Mouse (Mus musculus) cerebellum, adult 2 months (tissue): Measurements from ENCODE around the gene Diaph3.

Source experiments
- CTCF ChIP-seq: fragments of 200-500 bp; IDR thresholded peaks from 2 replicates; pipeline ENCODE4 v1.5.1; 2011; ENCODE audit warnings: low read depth, mild to moderate bottlenecking, control low read depth, low read length, moderate library complexity, borderline replicate concordance; ENCODE audit not compliant: insufficient read depth
- POLR2A ChIP-seq: fragments of 200-500 bp; IDR thresholded peaks from 2 replicates; pipeline ENCODE4 v1.6.1; 2011; ENCODE audit warnings: low read length, control low read depth, borderline replicate concordance; ENCODE audit not compliant: insufficient read depth

DNA sequence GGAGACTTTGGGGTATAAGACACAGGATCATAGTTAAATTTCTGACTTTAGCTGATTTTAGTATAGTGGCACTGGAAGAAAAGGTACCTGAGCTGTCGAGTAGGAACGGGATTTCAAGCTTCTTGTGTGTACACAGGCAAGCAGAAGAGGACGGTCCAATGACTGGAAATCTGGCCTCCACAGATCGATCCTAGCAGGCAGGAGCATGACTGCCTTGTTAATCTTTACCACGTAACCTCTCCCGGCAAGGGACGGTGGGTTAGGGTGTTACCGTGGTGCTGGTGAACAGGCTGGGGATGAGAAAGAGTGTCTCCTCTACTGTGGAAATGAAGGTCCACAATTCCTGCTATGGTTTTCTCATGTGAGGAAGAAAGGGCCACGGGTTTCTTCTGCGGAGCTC lies 120.8 kb downstream of the Diaph3 start:
- TF ChIP-seq POLR2A (no peak), CTCF (no peak)
